Mouse (Mus musculus) liver, postnatal 0 days (tissue): ENCODE results near the gene Cmtr1. TPM values are rescaled to one million over a fixed set of nuclear protein-coding genes. Genes with fewer than 3 reads are reported as not detected.
A peak's percentile ranks its signal among the peaks of the same experiment; 100 is the strongest.
"Not testable (repeated sequence)": the region's sequence is repeated elsewhere in the genome, so short reads cannot be mapped to it uniquely, and the experiment has no call there.

ENCODE experiments used
- ATAC-seq: fragments of 200-750 bp; cut with Nextera tagmentation; 2 replicates; pipeline ENCODE4 v1.8.0; 2017; ENCODE audit warnings: mild to moderate bottlenecking, moderate library complexity
- DNase-seq: peaks from one replicate; pipeline ENCODE4 v3.0.0-alpha.2; 2016
- H3K27ac ChIP-seq: fragments of 300-500 bp; sonication (generic); 2 replicates; pipeline ENCODE4 v1.5.1; 2014; ENCODE audit warnings: antibody characterized with exemption, moderate library complexity, mild to moderate bottlenecking, low read depth
- H3K27me3 ChIP-seq: fragments of 300-500 bp; sonication (generic); 2 replicates; pipeline ENCODE4 v1.6.1; 2014; ENCODE audit warnings: low read length, control low read depth, mixed read lengths; ENCODE audit not compliant: insufficient read depth
- H3K36me3 ChIP-seq: fragments of 300-500 bp; sonication (generic); replicated peaks from 2 replicates; pipeline ENCODE4 v1.6.1; 2014; ENCODE audit warnings: mild to moderate bottlenecking, control low read depth, low read length, moderate library complexity, mixed read lengths; ENCODE audit not compliant: insufficient read depth
- H3K4me1 ChIP-seq: fragments of 300-500 bp; sonication (generic); 2 replicates; pipeline ENCODE4 v1.6.1; 2014; ENCODE audit warnings: antibody characterized with exemption, mild to moderate bottlenecking, control low read depth; ENCODE audit not compliant: insufficient read depth
- H3K4me2 ChIP-seq: fragments of 300-500 bp; sonication (generic); 2 replicates; pipeline ENCODE4 v1.6.1; 2014; ENCODE audit warnings: low read depth, mild to moderate bottlenecking, low read length, moderate library complexity, mixed read lengths
- H3K4me3 ChIP-seq: fragments of 300-500 bp; sonication (generic); 2 replicates; pipeline ENCODE4 v1.5.1; 2014; ENCODE audit warnings: low read depth, low read length
- H3K9ac ChIP-seq: fragments of 300-500 bp; sonication (generic); replicated peaks from 2 replicates; pipeline ENCODE4 v1.6.1; 2014; ENCODE audit warnings: mild to moderate bottlenecking, moderate library complexity
- H3K9me3 ChIP-seq: fragments of 300-500 bp; sonication (generic); 2 replicates; pipeline ENCODE4 v1.6.1; 2016; ENCODE audit warnings: mild to moderate bottlenecking, control low read depth, low read length, mixed read lengths
- CTCF ChIP-seq: sonication (generic); IDR thresholded peaks from 2 replicates; pipeline ENCODE4 v1.5.1; 2016; ENCODE audit warnings: antibody characterized with exemption, low read depth
- EP300 ChIP-seq: IDR thresholded peaks from 2 replicates; pipeline ENCODE4 v1.6.1; 2016; ENCODE audit warnings: antibody characterized with exemption, low read depth, mild to moderate bottlenecking
- WGBS: fragments of 180-500 bp; shearing (Covaris S2); extraction: QIAGEN DNeasy Blood & Tissue Kit; methylation state at CpG from one replicate; pipeline ENCODE4 v1.1.7; 2014; ENCODE audit not compliant: insufficient replicate concordance; 5-methylcytosine and 5-hydroxymethylcytosine counted together
- polyA plus RNA-seq: library from polyadenylated mRNA; unstranded; fragments of >200 nt; fragmentation: Nextera tagmentation; extraction: Ambion mirVana; gene quantifications from 2 replicates; pipeline ENCODE4 v1.2.1, GENCODE M21; 2015

Cmtr1 gene
- polyA plus RNA-seq, 1 experiment from 2014 or later = 57.2 TPM

GRCm38 (mm10) chr17:29711076-29711744, 50.8 kb downstream of the Cmtr1 start:
- Histone ChIP-seq H3K4me2 (no peak overlapping the region), H3K36me3 (no peaks in the 10 kb centered on the region), H3K9me3 (no peaks in the 10 kb centered on the region), H3K4me1 (peaks cover 9% of the 10 kb centered on the region), H3K4me3 (no peak overlapping the region), H3K9ac (no peak overlapping the region), H3K27me3 (no peaks in the 10 kb centered on the region), H3K27ac (no peak overlapping the region)
- DNase-seq (peak; percentile 48), ATAC-seq (peak; percentile 59)
- WGBS = 71% methylated on average over 19 of the region's 19 CpGs
- TF ChIP-seq CTCF (no peak), EP300 (no peak)

GRCm38 (mm10) chr17:29711745-29712431, 51.5 kb downstream of the Cmtr1 start:
- H3K9ac ChIP-seq = no peak overlapping the region
- no peak overlapping the region for H3K27ac ChIP-seq
- TF ChIP-seq EP300 (no peak), CTCF (no peak)
- ATAC-seq = no peak
- H3K27me3 ChIP-seq = no peaks in the 10 kb centered on the region
- DNase-seq = no peak
- no peaks in the 10 kb centered on the region for H3K9me3 ChIP-seq
- H3K4me2 ChIP-seq = no peak overlapping the region
- no peaks in the 10 kb centered on the region for H3K36me3 ChIP-seq
- peaks cover 14% of the 10 kb centered on the region for H3K4me1 ChIP-seq
- H3K4me3 ChIP-seq = no peak overlapping the region
- 77% methylated on average over 8 of the region's 8 CpGs for WGBS

GRCm38 (mm10) chr17:29712565-29712964, 52.2 kb downstream of the Cmtr1 start:
- no peak overlapping the region for H3K4me3 ChIP-seq
- TF ChIP-seq CTCF (no peak), EP300 (no peak)
- H3K9me3 ChIP-seq = no peaks in the 10 kb centered on the region
- peaks cover 18% of the 10 kb centered on the region for H3K4me1 ChIP-seq
- no peak overlapping the region for H3K4me2 ChIP-seq
- DNase-seq (no peak), ATAC-seq (no peak)
- H3K27me3 ChIP-seq = no peaks in the 10 kb centered on the region
- 76% methylated on average over 7 of the region's 7 CpGs for WGBS
- no peak overlapping the region for H3K9ac ChIP-seq
- H3K27ac ChIP-seq = no peak overlapping the region
- no peaks in the 10 kb centered on the region for H3K36me3 ChIP-seq

- not testable (repeated sequence) for H3K4me2 ChIP-seq, H3K27me3 ChIP-seq, H3K27ac ChIP-seq, ATAC-seq, H3K4me3 ChIP-seq, DNase-seq, H3K36me3 ChIP-seq, H3K9ac ChIP-seq, H3K9me3 ChIP-seq
- H3K4me1 ChIP-seq = peaks cover 18% of the 10 kb centered on the region
- 87% methylated on average over 4 of the region's 4 CpGs for WGBS
Measured at GRCm38 (mm10) chr17:29713734-29714133, 53.3 kb downstream of the Cmtr1 start.

- DNase-seq = peak; percentile 96
- Histone ChIP-seq H3K36me3 (no peaks in the 10 kb centered on the region), H3K9me3 (no peaks in the 10 kb centered on the region), H3K9ac (peak within 1 kb of the TSS; percentile 72), H3K4me3 (peak within 1 kb of the TSS; percentile 73), H3K27me3 (no peaks in the 10 kb centered on the region), H3K4me2 (peak within 1 kb of the TSS; percentile 91), H3K27ac (peak within 1 kb of the TSS; percentile 37; the same call in 1 of the 2 replicates), H3K4me1 (peaks cover 13% of the 10 kb centered on the region)
- no peak for TF ChIP-seq EP300
- no peak for TF ChIP-seq CTCF
- WGBS = 6% methylated on average over 41 of the region's 41 CpGs
- peak; percentile 99 for ATAC-seq
Measured at GRCm38 (mm10) chr17:29716732-29717445, 56.5 kb downstream of the Cmtr1 start, which contains the start of gene Ccdc167. TSS of gene Ccdc167 (minus strand) at chr17:29717044.

GRCm38 (mm10) chr17:29718660-29719059, 58.3 kb downstream of the Cmtr1 start:
- ATAC-seq = no peak

More at GRCm38 (mm10) chr17:29718660-29719059, 58.3 kb downstream of the Cmtr1 start:
- H3K4me2 ChIP-seq = no peak overlapping the region
- no peaks in the 10 kb centered on the region for H3K27me3 ChIP-seq
- H3K9ac ChIP-seq = no peak overlapping the region
- H3K4me1 ChIP-seq = peaks cover 13% of the 10 kb centered on the region
- H3K27ac ChIP-seq = no peak overlapping the region
- no peak for DNase-seq
- H3K36me3 ChIP-seq = no peaks in the 10 kb centered on the region
- no peaks in the 10 kb centered on the region for H3K9me3 ChIP-seq
- H3K4me3 ChIP-seq = no peak overlapping the region
- TF ChIP-seq EP300 = no peak
- no peak for TF ChIP-seq CTCF
- 81% methylated on average over 8 of the region's 8 CpGs for WGBS
